Mouse (Mus musculus) forebrain, embryonic 11.5 days (tissue): ENCODE results near the gene Naa10. TPM values are rescaled to one million over a fixed set of nuclear protein-coding genes. Genes with fewer than 3 reads are reported as not detected.

Experiments used
- ATAC-seq: fragments of 200-750 bp; cut with Nextera tagmentation; replicated peaks from 2 replicates; pipeline ENCODE4 v1.8.0; 2017; ENCODE audit warnings: moderate TSS enrichment; ENCODE audit not compliant: low FRiP score
- DNase-seq: peaks from one replicate; pipeline ENCODE4 v3.0.0-alpha.2; 2017; ENCODE audit warnings: low spot score
- H3K27ac ChIP-seq: fragments of 300-500 bp; sonication (generic); 2 replicates; pipeline ENCODE4 v1.5.1; 2014; ENCODE audit warnings: low read depth, low read length
- H3K27me3 ChIP-seq: fragments of 300-500 bp; sonication (generic); 2 replicates; pipeline ENCODE4 v1.6.1; 2014; ENCODE audit warnings: mild to moderate bottlenecking, low read length, mixed read lengths; ENCODE audit not compliant: control insufficient read depth, insufficient read depth
- H3K36me3 ChIP-seq: fragments of 300-500 bp; sonication (generic); 2 replicates; pipeline ENCODE4 v1.6.1; 2014; ENCODE audit warnings: mild to moderate bottlenecking, low read length, moderate library complexity, mixed read lengths; ENCODE audit not compliant: control insufficient read depth, insufficient read depth
- H3K4me1 ChIP-seq: fragments of 300-500 bp; sonication (generic); replicated peaks from 2 replicates; pipeline ENCODE4 v1.6.1; 2014; ENCODE audit warnings: low read length, mixed read lengths; ENCODE audit not compliant: control insufficient read depth, insufficient read depth
- H3K4me2 ChIP-seq: fragments of 300-500 bp; sonication (generic); 2 replicates; pipeline ENCODE4 v1.6.1; 2014; ENCODE audit warnings: low read depth, mild to moderate bottlenecking, low read length, moderate library complexity, mixed read lengths; ENCODE audit not compliant: severe bottlenecking
- H3K4me3 ChIP-seq: fragments of 300-500 bp; sonication (generic); 2 replicates; pipeline ENCODE4 v1.5.1; 2014; ENCODE audit warnings: low read depth, low read length
- H3K9ac ChIP-seq: fragments of 300-500 bp; sonication (generic); 2 replicates; pipeline ENCODE4 v1.6.1; 2014; ENCODE audit warnings: low read length
- H3K9me3 ChIP-seq: fragments of 300-500 bp; sonication (generic); 2 replicates; pipeline ENCODE4 v1.6.1; 2016; ENCODE audit warnings: low read length, mixed read lengths; ENCODE audit not compliant: control insufficient read depth
- WGBS: fragments of 180-500 bp; shearing (Covaris S2); extraction: QIAGEN DNeasy Blood & Tissue Kit; methylation state at CpG from one replicate; pipeline ENCODE4 v1.1.7; 2014; 5-methylcytosine and 5-hydroxymethylcytosine counted together
- polyA plus RNA-seq: library from polyadenylated mRNA; unstranded; fragments of >200 nt; fragmentation: Nextera tagmentation; extraction: Ambion mirVana; gene quantifications from 2 replicates; pipeline ENCODE4 v1.2.1, GENCODE M21; 2014

Gene Naa10
- polyA plus RNA-seq, 1 experiment from 2014 or later, result 137 TPM

- no peaks in the 10 kb centered on the region for H3K27me3 ChIP-seq
- no peak overlapping the region for H3K4me2 ChIP-seq
- H3K36me3 ChIP-seq, result peaks cover 3% of the 10 kb centered on the region; the same call in 1 of the 2 replicates
- no peak overlapping the region for H3K9ac ChIP-seq
- no peaks in the 10 kb centered on the region for H3K4me1 ChIP-seq
- DNase-seq (no peak), ATAC-seq (no peak)
- WGBS, result 95% methylated on average over 6 of the region's 6 CpGs
- H3K4me3 ChIP-seq, result no peak overlapping the region
- no peaks in the 10 kb centered on the region for H3K9me3 ChIP-seq
- no peak overlapping the region for H3K27ac ChIP-seq
These were observed 33.2 kb upstream of the Naa10 start for GRCm38 (mm10) chrX:73954988-73955387.

- Histone ChIP-seq H3K27ac (no peak overlapping the region), H3K4me3 (no peak overlapping the region), H3K27me3 (no peaks in the 10 kb centered on the region), H3K9ac (no peak overlapping the region), H3K4me2 (no peak overlapping the region), H3K36me3 (peaks cover 4% of the 10 kb centered on the region; the same call in 1 of the 2 replicates), H3K4me1 (no peaks in the 10 kb centered on the region), H3K9me3 (no peaks in the 10 kb centered on the region)
- ATAC-seq, result no peak
- DNase-seq, result no peak
- WGBS, result 88% methylated on average over 5 of the region's 5 CpGs
These were observed 30.9 kb upstream of the Naa10 start for GRCm38 (mm10) chrX:73952603-73953002.

GRCm38 (mm10) chrX:73949341-73949740 is 27.6 kb upstream of the Naa10 start:
- 91% methylated on average over 10 of the region's 10 CpGs for WGBS
- Histone ChIP-seq H3K36me3 (peaks cover 9% of the 10 kb centered on the region; the same call in 1 of the 2 replicates), H3K9me3 (no peaks in the 10 kb centered on the region), H3K4me2 (no peak overlapping the region), H3K27ac (no peak overlapping the region), H3K4me1 (no peaks in the 10 kb centered on the region), H3K9ac (no peak overlapping the region), H3K27me3 (no peaks in the 10 kb centered on the region), H3K4me3 (no peak overlapping the region)
- DNase-seq (no peak), ATAC-seq (no peak)

- Histone ChIP-seq H3K4me3 (no peak overlapping the region), H3K4me1 (no peaks in the 10 kb centered on the region), H3K27ac (no peak overlapping the region), H3K9me3 (no peaks in the 10 kb centered on the region), H3K4me2 (no peak overlapping the region), H3K9ac (no peak overlapping the region), H3K27me3 (no peaks in the 10 kb centered on the region), H3K36me3 (peaks cover 9% of the 10 kb centered on the region; the same call in 1 of the 2 replicates)
- WGBS, result 33% methylated on average over 4 of the region's 4 CpGs
- peak; percentile 15; the same call in 1 of the 2 replicates for ATAC-seq
- DNase-seq, result peak; percentile 66
These were observed 26.9 kb upstream of the Naa10 start for GRCm38 (mm10) chrX:73948647-73949046.

- no peak overlapping the region for H3K27ac ChIP-seq
- DNase-seq, result no peak
- peaks cover 9% of the 10 kb centered on the region; the same call in 1 of the 2 replicates for H3K36me3 ChIP-seq
These were observed 25.2 kb upstream of the Naa10 start for GRCm38 (mm10) chrX:73946896-73947295.

GRCm38 (mm10) chrX:73942294-73942693 is 20.6 kb upstream of the Naa10 start:
- Histone ChIP-seq H3K9ac (no peak overlapping the region), H3K27me3 (no peaks in the 10 kb centered on the region), H3K4me1 (no peaks in the 10 kb centered on the region), H3K36me3 (peaks cover 6% of the 10 kb centered on the region; the same call in 1 of the 2 replicates), H3K4me2 (no peak overlapping the region), H3K4me3 (no peak overlapping the region), H3K27ac (no peak overlapping the region), H3K9me3 (no peaks in the 10 kb centered on the region)
- 96% methylated on average over 2 of the region's 2 CpGs for WGBS
- no peak for DNase-seq
- ATAC-seq, result no peak

More at GRCm38 (mm10) chrX:73946896-73947295, 25.2 kb upstream of the Naa10 start:
- Histone ChIP-seq H3K9ac (no peak overlapping the region), H3K4me2 (no peak overlapping the region), H3K4me3 (no peak overlapping the region), H3K4me1 (no peaks in the 10 kb centered on the region), H3K27me3 (no peaks in the 10 kb centered on the region), H3K9me3 (no peaks in the 10 kb centered on the region)
- ATAC-seq, result no peak
- 91% methylated on average over 6 of the region's 6 CpGs for WGBS

GRCm38 (mm10) chrX:73941860-73942259 is 20.1 kb upstream of the Naa10 start:
- ATAC-seq (no peak), DNase-seq (no peak)
- no peaks in the 10 kb centered on the region for H3K9me3 ChIP-seq
- no peak overlapping the region for H3K4me2 ChIP-seq
- H3K36me3 ChIP-seq, result peaks cover 6% of the 10 kb centered on the region; the same call in 1 of the 2 replicates
- H3K27me3 ChIP-seq, result no peaks in the 10 kb centered on the region
- no peaks in the 10 kb centered on the region for H3K4me1 ChIP-seq
- WGBS, result 91% methylated on average over 2 of the region's 2 CpGs
- H3K27ac ChIP-seq, result no peak overlapping the region
- no peak overlapping the region for H3K9ac ChIP-seq
- no peak overlapping the region for H3K4me3 ChIP-seq

- no peaks in the 10 kb centered on the region for H3K4me1 ChIP-seq
- no peak overlapping the region for H3K4me2 ChIP-seq
- DNase-seq, result no peak
- no peaks in the 10 kb centered on the region for H3K27me3 ChIP-seq
- H3K9ac ChIP-seq, result no peak overlapping the region
- no peak overlapping the region for H3K27ac ChIP-seq
- 76% methylated on average over 2 of the region's 2 CpGs for WGBS
- no peak for ATAC-seq
- no peaks in the 10 kb centered on the region for H3K36me3 ChIP-seq
- no peak overlapping the region for H3K4me3 ChIP-seq
- no peaks in the 10 kb centered on the region for H3K9me3 ChIP-seq
These were observed 10.1 kb upstream of the Naa10 start for GRCm38 (mm10) chrX:73931871-73932270.

GRCm38 (mm10) chrX:73930402-73931062 is 8.8 kb upstream of the Naa10 start, which contains the start of gene Renbp:
Gene Renbp (minus strand): TSS chrX:73930850.
- Histone ChIP-seq H3K27ac (no peak within 1 kb of the TSS), H3K4me3 (no peak within 1 kb of the TSS; the same call in 1 of the 2 replicates), H3K4me1 (no peaks in the 10 kb centered on the region), H3K27me3 (no peaks in the 10 kb centered on the region), H3K36me3 (no peaks in the 10 kb centered on the region), H3K9me3 (no peaks in the 10 kb centered on the region), H3K4me2 (0 out of 2 replicates have a peak within 1 kb of the TSS, but pooled peaks have one; percentile 21), H3K9ac (no peak within 1 kb of the TSS)
- ATAC-seq, result peak; percentile 73
- peak; percentile 69 for DNase-seq
- WGBS, result 42% methylated on average over 17 of the region's 17 CpGs
